Mouse (Mus musculus) left cerebral cortex, postnatal 4 days (tissue): ENCODE measurements around the gene Samd4. TPM values are rescaled to one million over a fixed set of nuclear protein-coding genes. Genes with fewer than 3 reads are reported as not detected.
A peak's percentile ranks its signal among the peaks of the same experiment; 100 is the strongest.

Source experiments
- DNase-seq: peaks from one replicate; pipeline ENCODE4 v3.0.0-alpha.2; 2022
- intact Hi-C: fragments of 180-260 bp; cut with DNase I; formaldehyde crosslinking; loops from one replicate; pipeline ENCODE4 v1.15.1; 2025
- total RNA-seq, 2 experiments: library from RNA; stranded (reverse); gene quantifications; 2 replicates each; pipeline ENCODE4 v1.2.3; 2021

The Samd4 gene
- total RNA-seq, result 10 to 100 TPM; 12.2 to 13.4 TPM

DNA sequence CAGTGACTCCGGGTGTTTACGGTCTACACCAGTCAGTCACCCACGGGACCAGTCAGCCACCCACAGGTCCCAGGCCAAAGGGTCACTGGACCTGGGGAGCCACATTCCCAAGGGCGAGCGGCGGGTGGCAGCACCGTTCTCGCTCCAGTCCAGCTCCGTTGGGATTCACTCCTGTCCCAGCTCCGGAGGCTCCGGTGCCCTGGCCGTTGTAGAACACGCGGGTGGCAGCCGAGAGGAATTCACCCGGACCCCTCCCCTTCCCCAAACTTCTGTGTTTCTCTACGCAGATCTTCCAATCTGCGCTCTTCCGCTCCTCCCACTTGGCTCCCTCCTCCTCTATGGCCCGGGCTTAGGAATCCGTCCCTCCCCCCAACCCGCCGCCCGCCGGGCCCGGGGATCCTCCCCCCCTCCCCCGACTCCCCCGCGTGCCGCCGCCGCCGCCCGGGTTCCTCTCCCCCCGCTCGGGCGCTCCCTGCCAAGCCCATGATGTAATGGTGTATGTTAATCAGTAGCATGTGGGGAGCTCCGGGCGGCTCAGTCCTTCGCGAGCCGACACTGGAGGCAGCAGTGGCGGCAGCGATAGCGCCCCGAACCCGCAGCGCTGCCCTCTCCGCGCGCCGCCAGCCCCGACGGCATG is at the start of gene Samd4:
Samd4 (plus strand) TSS at position 424 of the 637 bp plus-strand sequence.
- peak; percentile 66 for DNase-seq
- intact Hi-C loops, result loop anchor here (2.0 to 10.0 kb wide), 4 partner anchors 92 to 375 kb away; no protein-coding TSS in a partner anchor

DNA sequence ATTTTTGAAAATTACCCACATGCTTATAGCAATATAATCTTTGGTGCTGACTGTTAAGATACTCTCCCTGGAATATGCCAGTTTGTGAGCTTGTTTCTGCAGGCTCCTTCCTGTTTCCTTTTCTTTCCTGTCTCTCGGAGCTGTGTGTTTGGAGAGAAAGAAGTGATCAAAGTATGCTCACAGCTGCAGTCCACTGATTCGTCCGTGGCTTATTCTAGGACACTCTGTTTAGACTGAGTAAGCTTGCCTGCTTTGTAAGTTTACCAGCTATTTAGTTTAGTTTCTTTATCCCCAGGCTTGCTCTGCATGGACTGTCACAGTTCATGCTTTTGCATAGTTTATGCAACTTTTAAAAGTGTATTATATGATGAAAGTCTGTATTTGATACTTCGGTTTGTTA is 43.3 kb upstream of the Samd4 start:
- intact Hi-C loops, result no loop called here
- DNase-seq, result no peak

DNA sequence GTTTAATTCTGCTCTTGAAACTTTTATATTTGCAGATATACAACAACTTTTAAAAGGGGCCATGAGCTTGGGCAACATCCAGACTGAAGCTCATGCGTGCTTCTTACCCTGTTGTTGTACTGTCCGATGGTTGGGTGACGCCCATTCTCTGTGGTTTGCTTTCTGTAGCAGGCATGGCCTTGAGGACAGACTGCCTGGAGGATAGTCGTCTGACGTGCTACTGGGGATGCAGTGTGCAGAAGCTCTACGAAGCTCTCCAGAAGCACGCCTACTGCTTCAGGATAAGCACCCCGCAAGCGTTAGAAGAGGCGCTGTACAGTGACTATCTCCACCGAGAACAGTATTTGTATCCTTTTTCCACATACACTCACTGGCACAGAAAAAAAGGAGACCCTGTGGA is 36.9 kb upstream of the Samd4 start:
- no peak for DNase-seq
- intact Hi-C loops, result no loop called here

DNA sequence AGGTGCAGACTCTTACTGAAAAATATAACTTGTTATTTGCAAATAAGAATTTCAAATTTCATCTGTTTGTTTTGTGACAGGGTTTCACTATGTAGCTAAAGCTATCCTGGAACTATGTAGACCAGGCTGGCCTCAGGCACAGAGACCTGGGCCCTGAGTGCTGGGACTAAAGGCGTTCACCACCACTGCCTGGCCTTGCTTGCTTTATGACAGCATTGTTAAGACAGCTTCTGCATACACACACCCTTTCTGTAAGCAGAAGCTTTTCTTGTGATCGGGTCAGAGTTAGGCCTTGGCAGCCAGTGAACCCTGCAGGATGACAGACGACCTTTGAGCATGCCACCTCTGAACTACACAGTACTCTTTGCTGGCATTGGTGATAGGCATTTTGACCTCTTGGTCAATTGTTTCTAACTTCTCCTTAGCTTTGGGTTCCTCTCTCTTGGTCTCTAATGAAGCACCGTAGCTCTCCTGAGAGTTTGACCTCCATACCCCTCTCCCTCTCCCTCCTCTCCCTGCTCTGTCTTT is 34.5 kb upstream of the Samd4 start:
- DNase-seq, result no peak
- intact Hi-C loops, result no loop called here

DNA sequence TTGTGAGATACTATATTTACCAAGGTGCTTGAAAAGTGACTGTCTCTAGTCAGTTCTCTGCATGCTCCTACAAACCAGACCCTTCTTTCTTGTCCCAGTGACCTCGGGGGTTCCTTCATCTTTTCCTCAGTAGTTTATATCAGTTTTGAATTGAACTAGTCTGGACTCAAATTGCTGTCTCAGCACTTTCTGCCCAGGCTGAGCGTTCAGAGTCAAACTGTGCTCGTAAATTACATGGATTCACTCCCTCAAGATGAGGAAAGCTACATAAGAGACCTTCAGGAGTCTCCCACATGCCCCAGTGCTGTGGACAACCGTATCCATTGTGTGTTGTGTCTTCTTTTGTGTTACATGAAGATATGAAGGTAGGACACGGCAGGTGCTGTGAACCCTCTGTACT is 33.9 kb upstream of the Samd4 start:
- intact Hi-C loops, result no loop called here

DNA sequence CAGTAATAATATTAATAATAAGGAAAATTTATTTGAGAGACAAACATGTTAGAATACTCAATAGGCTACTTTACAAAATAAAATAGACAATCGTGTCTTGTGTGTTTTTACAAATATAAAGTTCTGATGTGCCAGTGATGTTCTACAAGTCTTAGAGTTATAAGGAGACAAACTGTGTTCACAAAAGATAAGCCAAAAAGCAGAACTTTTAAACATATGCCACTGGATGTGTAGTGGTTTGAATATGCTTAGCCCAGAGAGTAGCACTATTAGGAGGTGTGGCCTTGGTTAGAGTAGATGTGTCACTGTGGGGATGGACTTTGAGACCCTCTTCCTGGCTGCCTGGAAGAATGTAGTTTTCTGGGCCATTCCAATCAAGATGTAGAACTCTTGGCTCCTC is 32.9 kb upstream of the Samd4 start:
- intact Hi-C loops, result no loop called here

More for the DNA sequence above, 33.9 kb upstream of the Samd4 start:
- DNase-seq, result no peak

DNA sequence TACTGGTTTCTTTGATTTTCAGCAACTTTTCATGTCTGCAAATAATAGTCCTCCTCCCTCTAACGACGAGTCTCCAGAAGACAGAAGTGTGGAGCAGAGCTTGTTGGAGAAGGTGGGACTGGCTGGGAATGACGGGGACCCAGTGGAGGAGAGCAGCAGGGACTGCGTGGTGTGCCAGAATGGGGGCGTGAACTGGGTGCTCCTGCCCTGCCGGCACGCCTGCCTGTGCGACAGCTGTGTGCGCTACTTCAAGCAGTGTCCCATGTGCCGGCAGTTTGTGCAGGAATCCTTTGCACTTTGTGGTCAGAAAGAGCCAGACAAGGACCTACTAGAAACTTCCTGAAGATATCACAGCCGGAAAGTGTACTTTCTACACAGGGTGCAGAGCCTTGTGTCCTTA is 29.0 kb upstream of the Samd4 start:
- intact Hi-C loops, result no loop called here
- DNase-seq, result peak; percentile 6

More for the DNA sequence above, 32.9 kb upstream of the Samd4 start:
- DNase-seq, result no peak

DNA sequence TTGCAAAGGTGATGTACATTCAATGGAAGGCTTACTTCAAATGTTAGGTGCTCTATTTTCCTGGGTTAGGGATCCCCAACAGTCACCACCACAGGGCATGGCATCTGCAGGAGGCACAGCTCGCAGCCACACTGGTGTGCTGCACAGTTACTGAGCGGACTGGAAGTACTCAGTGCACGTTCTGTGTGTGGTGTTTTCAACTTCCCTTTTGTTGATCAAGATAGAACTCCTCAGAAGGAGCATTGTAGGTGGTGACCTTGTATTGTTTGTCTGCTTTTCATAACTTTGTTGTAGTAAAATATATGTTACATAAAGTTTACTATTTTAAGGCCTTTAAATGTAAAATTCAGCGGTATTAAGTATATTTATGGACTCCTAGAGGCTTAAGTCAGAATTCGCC is 19.7 kb upstream of the Samd4 start:
- intact Hi-C loops, result no loop called here
- DNase-seq, result no peak

DNA sequence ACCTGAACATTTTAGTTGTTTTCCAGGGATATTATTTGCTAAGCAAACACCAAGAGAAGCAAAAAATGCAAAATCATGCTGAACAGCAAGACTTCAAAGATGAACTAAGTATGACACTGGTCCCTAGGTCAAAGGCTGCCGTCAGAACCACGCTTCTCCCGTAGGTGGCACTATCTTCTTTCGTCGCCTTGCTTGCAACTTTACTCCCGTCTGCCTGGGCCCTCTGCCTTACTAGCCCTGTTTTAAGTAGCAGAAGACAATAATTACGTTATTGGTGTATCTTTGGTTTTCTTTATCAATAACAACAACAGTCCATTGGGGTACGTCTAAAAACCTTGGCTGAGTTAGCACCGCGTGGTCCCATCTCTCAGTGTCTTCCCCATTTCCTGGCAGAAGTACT is 1.7 kb upstream of the Samd4 start:
- peak; percentile 50 for DNase-seq
- intact Hi-C loops, result loop anchor here (5.0 to 10.0 kb wide), 3 partner anchors 94 to 376 kb away; no protein-coding TSS in a partner anchor

DNA sequence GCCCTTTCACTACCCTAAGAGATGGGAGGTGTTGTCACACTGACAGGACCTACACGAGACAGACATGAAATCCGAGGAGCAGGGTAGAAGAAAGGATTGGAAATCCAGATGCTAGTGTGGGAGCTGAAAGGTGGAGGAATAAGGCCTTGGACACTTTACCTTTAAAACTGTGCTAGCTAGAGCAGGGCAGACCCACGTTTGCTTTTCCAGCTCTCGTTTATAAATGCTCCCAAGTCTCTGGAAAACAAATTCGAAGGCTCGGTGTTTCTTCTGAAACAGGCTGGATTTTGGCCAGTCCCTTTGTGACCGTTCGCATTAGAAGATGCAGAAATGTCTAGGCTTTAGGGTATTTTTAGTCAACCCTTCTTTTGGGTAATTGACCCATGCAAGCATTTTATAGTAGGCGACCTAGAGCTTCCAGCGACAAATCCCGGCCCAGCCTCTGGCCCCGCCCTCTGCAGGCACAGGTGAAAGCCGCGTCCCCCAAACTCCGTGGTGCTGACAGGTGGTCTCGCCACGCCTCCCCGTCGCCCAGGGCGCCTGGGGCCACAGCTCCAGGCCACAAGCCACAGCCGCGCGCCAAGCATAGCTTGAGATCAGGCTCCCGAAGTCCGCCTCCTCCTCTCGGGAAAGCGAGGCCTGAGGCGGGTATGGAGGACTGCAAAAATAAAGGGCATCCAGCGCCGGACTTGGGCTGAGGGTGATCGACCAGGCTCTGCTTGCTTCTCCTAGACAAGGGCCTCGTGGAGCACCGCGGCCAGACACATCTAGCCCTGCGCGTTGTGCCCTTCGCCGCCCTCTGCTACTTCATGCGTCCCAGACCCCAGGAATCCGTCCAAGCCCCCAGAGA is 848 bp upstream of the Samd4 start:
- intact Hi-C loops, result loop anchor here (2.0 to 10.0 kb wide), 4 partner anchors 93 to 375 kb away; no protein-coding TSS in a partner anchor
- peak; percentile 13 for DNase-seq

DNA sequence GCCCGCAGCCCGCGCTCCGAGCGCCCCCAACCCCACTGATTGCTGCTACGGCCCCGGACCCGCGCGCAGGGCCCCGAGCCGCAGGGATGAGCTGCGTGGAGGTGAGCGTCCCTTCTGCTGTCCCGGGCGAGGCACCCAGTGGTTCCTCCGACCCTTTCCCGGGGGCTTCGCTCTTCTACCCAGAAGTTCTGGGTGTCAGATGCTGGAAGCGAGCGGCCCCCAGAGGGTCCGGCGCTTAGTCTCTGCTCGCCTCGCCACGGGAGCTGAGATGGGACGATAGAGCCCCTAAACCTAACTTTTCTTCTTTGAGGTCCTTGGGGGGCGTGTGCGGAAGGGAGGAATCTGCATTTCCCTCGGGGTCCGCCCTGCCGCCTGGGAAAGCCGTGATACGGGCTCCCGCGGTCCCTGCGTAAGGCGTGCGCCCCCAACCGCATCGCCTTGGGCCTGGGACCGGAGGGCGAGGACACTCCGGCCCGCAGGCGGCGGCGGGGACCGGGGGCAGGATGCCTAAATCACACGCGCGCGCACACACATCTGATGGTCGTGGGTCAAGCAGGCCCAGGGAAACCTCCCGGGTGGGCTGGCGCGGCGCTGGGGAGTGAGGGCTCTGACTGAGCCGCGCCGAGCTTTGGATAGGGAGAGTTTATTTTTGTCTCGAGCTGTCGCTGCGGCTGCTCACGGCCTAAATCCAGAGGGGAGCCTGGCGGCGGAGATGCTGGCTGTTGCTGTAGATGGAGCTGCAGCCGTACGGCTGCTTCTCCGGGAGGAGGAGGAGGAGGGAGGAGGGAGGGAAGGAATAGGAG is 615 bp downstream of the Samd4 start:
- DNase-seq, result peak; percentile 55
- intact Hi-C loops, result loop anchor here (2.0 to 10.0 kb wide), 4 partner anchors 92 to 374 kb away; no protein-coding TSS in a partner anchor

DNA sequence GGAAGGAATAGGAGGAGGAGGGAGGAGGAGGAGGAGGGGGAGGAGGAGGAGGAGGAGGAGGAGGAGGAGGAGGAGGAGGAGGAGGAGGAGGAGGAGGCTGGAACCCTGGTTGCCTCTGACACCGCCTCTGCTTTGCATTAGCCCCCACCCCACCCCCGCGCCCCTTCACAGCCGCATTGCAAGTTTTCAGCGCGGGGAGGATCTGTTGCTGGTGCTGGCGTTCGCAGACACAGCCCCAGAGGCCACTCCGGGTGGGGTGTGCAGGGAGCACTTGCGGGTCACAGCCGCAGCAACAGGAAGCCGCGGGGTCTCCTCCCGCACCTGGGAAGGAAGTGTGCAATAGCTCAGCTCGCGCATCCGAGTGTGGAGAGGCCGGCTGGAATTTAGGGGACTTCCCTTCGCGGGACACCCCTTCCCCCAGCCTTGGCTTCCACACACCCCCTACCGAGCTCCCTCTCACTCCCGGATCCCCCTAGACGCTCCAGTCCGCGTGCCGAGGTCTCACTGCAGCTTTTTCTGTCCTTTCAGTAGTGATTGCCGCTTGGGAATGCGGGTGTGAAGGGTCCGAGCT is 1.3 kb downstream of the Samd4 start:
- peak; percentile 37 for DNase-seq
- intact Hi-C loops, result loop anchor here (2.0 to 10.0 kb wide), 4 partner anchors 91 to 373 kb away; no protein-coding TSS in a partner anchor

DNA sequence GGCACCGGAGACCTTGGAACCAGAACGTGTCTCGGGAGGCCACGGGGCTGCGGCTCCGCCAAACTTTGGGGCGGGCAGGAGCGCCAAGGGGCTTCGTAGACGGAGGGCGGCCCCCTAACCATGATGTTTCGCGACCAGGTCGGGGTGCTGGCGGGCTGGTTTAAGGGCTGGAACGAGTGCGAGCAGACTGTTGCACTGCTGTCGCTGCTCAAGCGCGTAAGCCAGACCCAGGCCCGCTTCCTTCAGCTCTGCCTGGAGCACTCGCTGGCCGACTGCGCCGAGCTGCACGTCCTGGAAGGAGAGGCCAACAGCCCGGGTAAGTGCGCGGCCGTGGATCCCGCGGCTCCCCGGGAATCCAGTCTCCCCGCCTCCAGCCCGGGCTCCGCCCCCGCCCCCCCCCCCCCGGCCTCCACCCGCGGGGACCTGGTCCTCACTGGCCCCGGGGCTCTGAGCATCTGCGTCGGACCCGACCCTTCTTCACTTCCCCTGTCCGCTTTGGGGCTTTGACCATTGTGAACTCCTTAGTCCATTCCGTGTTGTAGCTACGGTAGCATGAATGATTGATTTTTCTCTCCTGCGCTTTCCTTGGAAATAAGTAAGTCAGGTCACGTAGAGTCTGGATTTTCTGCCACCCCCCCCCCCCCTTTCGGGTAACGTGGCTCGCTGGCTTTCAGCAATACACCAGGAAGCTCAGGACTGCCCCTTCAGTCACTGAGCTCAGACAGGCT is 2.2 kb downstream of the Samd4 start:
- intact Hi-C loops, result loop anchor here (5.0 to 10.0 kb wide), 3 partner anchors 90 to 372 kb away; no protein-coding TSS in a partner anchor
- DNase-seq, result peak; percentile 67

DNA sequence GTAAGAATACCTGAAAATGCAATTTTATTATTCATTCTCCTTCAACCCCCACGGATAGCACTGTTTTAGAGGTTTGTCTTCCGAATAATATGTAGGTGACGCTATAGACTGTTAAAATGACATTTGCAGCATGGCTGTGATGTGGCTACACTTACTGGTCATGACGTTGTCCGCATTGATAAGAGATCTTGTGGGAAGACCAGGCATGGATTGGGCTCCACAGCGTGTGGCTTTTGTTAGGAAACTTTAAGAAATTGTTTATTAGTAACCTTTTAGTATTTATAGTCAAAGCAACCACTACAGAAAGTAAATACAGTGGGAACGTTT is 2.7 kb downstream of the Samd4 start:
- intact Hi-C loops, result loop anchor here (10.0 kb wide), 1 partner anchor 89 kb away; no protein-coding TSS in a partner anchor
- no peak for DNase-seq

DNA sequence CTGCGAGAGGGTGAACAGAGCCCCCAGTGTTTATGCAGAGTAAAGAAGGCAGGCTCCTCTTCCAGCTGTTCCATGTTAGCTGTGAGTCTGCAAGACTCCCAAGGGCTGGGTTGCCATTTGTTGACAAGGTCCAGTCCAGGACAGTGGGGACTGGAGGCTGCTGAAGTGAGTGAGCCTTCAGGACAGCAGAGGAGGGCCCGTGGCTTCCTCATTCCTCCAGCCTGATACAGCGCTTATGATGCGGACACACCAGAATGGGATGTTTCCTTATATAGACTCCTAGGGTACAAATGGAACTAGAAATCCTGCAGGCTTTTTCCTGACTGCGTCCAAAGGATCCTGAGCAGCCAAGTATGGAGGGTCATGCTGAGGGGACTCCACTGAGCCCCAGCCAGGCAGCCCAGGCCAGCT is 3.2 kb downstream of the Samd4 start:
- DNase-seq, result peak; percentile 3

DNA sequence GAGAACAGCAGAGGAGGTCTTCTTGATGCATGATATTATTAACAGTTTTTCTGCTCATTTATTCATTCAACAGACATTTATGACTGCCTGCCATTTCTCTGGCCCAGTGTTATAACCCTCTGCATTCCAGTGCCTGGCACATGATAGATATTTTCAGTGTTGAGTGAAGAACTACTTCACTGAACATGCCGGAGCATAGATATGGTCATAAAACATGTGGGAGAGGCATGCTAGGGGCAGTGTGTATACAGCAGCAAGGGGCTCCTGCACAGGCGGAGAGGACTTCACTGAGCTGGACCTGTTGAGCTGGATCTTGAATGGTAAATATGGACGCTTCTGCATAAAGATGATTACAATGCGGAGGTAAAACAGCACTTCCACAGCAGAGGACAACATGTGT is 6.4 kb downstream of the Samd4 start:
- intact Hi-C loops, result loop anchor here (10.0 kb wide), 1 partner anchor 86 kb away; no protein-coding TSS in a partner anchor
- no peak for DNase-seq

More for the DNA sequence above, 3.2 kb downstream of the Samd4 start:
- intact Hi-C loops, result loop anchor here (10.0 kb wide), 1 partner anchor 89 kb away; no protein-coding TSS in a partner anchor

DNA sequence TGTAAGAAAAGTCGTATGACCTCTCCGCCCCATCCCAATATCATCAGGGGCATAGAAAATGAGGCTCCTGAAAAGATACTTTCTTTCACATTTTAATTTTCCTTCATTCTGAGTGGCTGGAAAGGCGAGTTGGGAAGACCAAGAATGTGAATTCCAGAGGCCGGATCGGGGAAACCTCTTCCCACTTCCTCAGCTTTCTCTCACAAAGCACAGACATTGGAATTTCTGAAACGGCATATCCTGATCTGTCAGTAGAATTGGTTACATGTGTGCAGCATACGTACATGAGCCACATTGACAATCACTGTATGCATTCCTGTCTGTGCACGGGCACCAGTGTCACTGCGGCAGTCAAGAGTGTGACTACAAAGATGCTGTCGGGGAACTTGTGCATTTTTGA is 11.3 kb downstream of the Samd4 start:
- intact Hi-C loops, result no loop called here
- DNase-seq, result no peak

DNA sequence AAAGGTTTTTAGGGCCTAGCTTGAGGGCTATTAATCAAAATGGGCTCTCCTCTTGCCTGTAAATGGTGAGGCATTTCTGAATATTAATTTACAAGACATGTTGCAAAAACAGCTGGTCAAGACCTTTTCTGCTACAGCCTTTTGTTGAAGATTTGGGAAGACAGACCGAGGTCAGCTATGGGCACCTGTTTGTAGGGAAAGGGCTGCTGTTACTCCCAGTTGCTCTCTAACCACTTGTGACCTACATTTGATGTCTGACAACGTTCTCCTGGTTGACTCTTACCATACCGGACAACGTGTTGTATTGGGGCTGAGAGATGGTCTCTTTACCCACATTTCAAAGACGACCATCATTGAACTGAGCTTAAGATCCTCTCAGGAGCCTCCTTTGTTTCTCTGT is 15.3 kb downstream of the Samd4 start:
- intact Hi-C loops, result no loop called here
- no peak for DNase-seq

DNA sequence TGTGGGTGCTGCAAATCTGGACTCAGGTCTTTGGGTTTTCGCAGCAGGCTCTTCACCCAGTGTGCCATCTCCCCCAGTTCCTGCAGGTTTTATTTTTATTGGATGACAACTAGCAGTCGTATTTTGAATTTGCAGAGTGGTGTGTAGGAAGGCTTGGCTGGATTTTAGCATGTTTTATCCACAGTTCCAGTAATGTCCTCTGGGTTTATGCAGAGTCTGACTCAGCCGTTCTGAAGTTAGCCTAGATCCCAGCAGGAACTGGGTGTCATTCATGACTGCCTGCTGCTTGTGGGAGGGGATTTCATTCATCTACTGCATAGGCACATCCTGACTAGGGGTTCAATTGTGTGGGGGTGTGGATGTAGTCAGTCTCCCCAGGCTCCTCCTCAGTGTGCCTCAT is 16.0 kb downstream of the Samd4 start:
- no peak for DNase-seq
- intact Hi-C loops, result no loop called here
